ENCODE assay signal across 7 mouse cellular contexts in the genomic region with DNA sequence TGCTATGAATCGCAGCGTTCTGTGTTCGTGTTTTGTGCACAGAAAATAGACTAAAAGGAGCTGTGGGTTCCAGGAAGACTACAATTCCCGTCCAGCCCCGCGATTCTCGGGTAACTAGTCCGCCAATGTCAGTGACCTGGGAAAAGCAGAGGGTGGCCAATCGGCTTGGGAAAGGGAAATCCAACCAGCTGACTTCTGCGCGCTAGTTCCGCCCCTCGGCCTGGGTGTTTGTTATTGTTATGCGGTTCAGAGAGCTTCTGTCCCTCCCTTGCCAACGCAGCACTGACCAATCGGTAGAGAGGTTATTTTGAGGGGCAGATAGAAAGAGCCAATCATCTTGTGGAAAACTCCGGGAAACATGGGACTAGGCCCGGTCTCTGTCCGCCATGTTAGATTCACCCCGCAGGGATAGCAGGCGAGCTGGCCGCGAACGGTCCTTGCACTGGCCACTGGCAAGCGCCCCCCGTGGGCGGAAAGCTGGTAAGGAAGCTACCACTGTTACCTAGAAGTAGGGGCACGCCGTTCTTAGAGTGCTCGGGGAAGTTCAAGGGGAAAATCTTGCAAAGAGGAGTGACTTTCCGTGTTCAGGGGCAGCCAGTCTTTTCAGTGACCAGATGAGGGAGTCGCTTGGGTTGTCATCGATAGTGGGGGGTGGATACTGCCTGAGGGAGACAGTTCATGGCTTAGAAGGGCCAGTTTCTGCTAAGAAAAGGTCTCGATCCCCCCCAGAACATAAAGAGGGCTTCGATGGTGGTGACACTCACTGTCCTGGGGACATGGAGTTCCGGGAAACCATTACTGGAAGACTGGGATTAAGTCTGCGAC. TPM values are rescaled to one million over a fixed set of nuclear protein-coding genes. Genes with fewer than 3 reads are reported as not detected.
A peak's percentile ranks its signal among the peaks of the same experiment; 100 is the strongest.
DNase-seq lines count a peak whose midpoint lies in the region; ATAC-seq lines count a peak whose summit lies in the region.

No protein-coding gene starts in this region.

- H3K27ac ChIP-seq in embryonic facial prominence, embryonic 10.5 days (replicated peaks): peak overlapping the region; percentile 98
- H3K27ac ChIP-seq in limb, embryonic 10.5 days: peak overlapping the region; percentile 93
- H3K27ac ChIP-seq in midbrain, embryonic 13.5 days: peak overlapping the region; percentile 96

- WGBS in embryonic facial prominence, embryonic 10.5 days: under 1% methylated on average over 37 of the region's 37 CpGs
- under 1% methylated on average over 37 of the region's 37 CpGs for WGBS in limb, embryonic 10.5 days
- WGBS in midbrain, embryonic 13.5 days: under 1% methylated on average over 37 of the region's 37 CpGs

- ATAC-seq in midbrain, embryonic 13.5 days: peak; percentile 98

- H3K36me3 ChIP-seq in embryonic facial prominence, embryonic 10.5 days (replicated peaks): peaks cover 52% of the 10 kb centered on the region
- peaks cover 49% of the 10 kb centered on the region for H3K36me3 ChIP-seq in limb, embryonic 10.5 days
- H3K36me3 ChIP-seq in midbrain, embryonic 13.5 days: peaks cover 15% of the 10 kb centered on the region

- DNase-seq in adrenal gland, postnatal 14 days: peak; percentile 97
- DNase-seq in embryonic facial prominence, embryonic 10.5 days (ENCODE audit: low spot score): peak; percentile 97
- peak; percentile 99 for DNase-seq in gonadal fat pad, adult 2 months (ENCODE audit: low read depth)
- peak; percentile 100 for DNase-seq in kidney, adult 11 months
- peak; percentile 93 for DNase-seq in limb, embryonic 10.5 days (ENCODE audit: low spot score)
- peak; percentile 90 to 96 for DNase-seq in spleen, postnatal 10 days (ENCODE audit: low spot score in 2 of 2)

- no peaks in the 10 kb centered on the region for H3K9me3 ChIP-seq in embryonic facial prominence, embryonic 10.5 days
- no peaks in the 10 kb centered on the region for H3K9me3 ChIP-seq in limb, embryonic 10.5 days (replicated peaks)
- no peaks in the 10 kb centered on the region for H3K9me3 ChIP-seq in midbrain, embryonic 13.5 days

- no peaks in the 10 kb centered on the region for H3K27me3 ChIP-seq in embryonic facial prominence, embryonic 10.5 days (replicated peaks; ENCODE audit: low read depth, poor library complexity, severe bottlenecking)
- no peaks in the 10 kb centered on the region for H3K27me3 ChIP-seq in limb, embryonic 10.5 days (ENCODE audit: low read depth, poor library complexity, severe bottlenecking)
- H3K27me3 ChIP-seq in midbrain, embryonic 13.5 days: no peaks in the 10 kb centered on the region

- H3K4me2 ChIP-seq in midbrain, embryonic 13.5 days (replicated peaks): peak overlapping the region; percentile 79

- peak overlapping the region; percentile 86 for H3K4me3 ChIP-seq in embryonic facial prominence, embryonic 10.5 days
- peak overlapping the region; percentile 81 for H3K4me3 ChIP-seq in limb, embryonic 10.5 days
- peak overlapping the region; percentile 73 for H3K4me3 ChIP-seq in midbrain, embryonic 13.5 days (replicated peaks)

- H3K9ac ChIP-seq in midbrain, embryonic 13.5 days (replicated peaks): peak overlapping the region; percentile 82

- H3K4me1 ChIP-seq in embryonic facial prominence, embryonic 10.5 days: peaks cover 24% of the 10 kb centered on the region
- H3K4me1 ChIP-seq in limb, embryonic 10.5 days: peaks cover 19% of the 10 kb centered on the region
- peaks cover 45% of the 10 kb centered on the region for H3K4me1 ChIP-seq in midbrain, embryonic 13.5 days (replicated peaks)

RNA-seq across cellular contexts. Expression of a gene that starts 0.7 kb away (rescaled TPM):
- 128 and 130 TPM in 2 replicates for total RNA-seq in adrenal gland, postnatal 14 days (2021)
- 68.0 and 70.0 TPM in 2 replicates for polyA plus RNA-seq in embryonic facial prominence, embryonic 10.5 days (2016; fragmentation: Nextera tagmentation; extraction: Ambion mirVana)
- 96.8 and 109 TPM in 2 replicates for polyA plus RNA-seq in gonadal fat pad, adult 2 months (2012; rRNA removed)
- 51.7 and 73.2 TPM in 2 replicates for polyA plus RNA-seq in limb, embryonic 10.5 days (2016; fragmentation: Nextera tagmentation; extraction: Ambion mirVana)
- 113 and 116 TPM in 2 replicates for polyA plus RNA-seq in midbrain, embryonic 13.5 days (2015; fragmentation: Nextera tagmentation; extraction: Ambion mirVana)

RNA-seq across cellular contexts. Expression of a gene that starts 0.9 kb away (rescaled TPM):
- 4.9 and 6.6 TPM in 2 replicates for total RNA-seq in adrenal gland, postnatal 14 days (2021)
- 23.7 and 27.0 TPM in 2 replicates for polyA plus RNA-seq in embryonic facial prominence, embryonic 10.5 days (2016; fragmentation: Nextera tagmentation; extraction: Ambion mirVana)
- polyA plus RNA-seq in gonadal fat pad, adult 2 months (2012; rRNA removed): 0.39 and 0.46 TPM in 2 replicates
- polyA plus RNA-seq in limb, embryonic 10.5 days (2016; fragmentation: Nextera tagmentation; extraction: Ambion mirVana): 22.2 and 22.6 TPM in 2 replicates
- polyA plus RNA-seq in midbrain, embryonic 13.5 days (2015; fragmentation: Nextera tagmentation; extraction: Ambion mirVana): 4.7 and 5.3 TPM in 2 replicates

RNA-seq across cellular contexts. Expression of a gene that starts 29.4 kb away (rescaled TPM):
- total RNA-seq in adrenal gland, postnatal 14 days (2021): 9.6 and 11.0 TPM in 2 replicates
- 1.5 and 2.1 TPM in 2 replicates for polyA plus RNA-seq in embryonic facial prominence, embryonic 10.5 days (2016; fragmentation: Nextera tagmentation; extraction: Ambion mirVana)
- 37.0 and 71.6 TPM in 2 replicates for polyA plus RNA-seq in gonadal fat pad, adult 2 months (2012; rRNA removed)
- 1.1 and 1.8 TPM in 2 replicates for polyA plus RNA-seq in limb, embryonic 10.5 days (2016; fragmentation: Nextera tagmentation; extraction: Ambion mirVana)
- polyA plus RNA-seq in midbrain, embryonic 13.5 days (2015; fragmentation: Nextera tagmentation; extraction: Ambion mirVana): 2.1 and 2.7 TPM in 2 replicates

RNA-seq across cellular contexts. Expression of a gene that starts 46.4 kb away (rescaled TPM):
- total RNA-seq in adrenal gland, postnatal 14 days (2021): not detected in 2 replicates
- not detected in 2 replicates for polyA plus RNA-seq in embryonic facial prominence, embryonic 10.5 days (2016; fragmentation: Nextera tagmentation; extraction: Ambion mirVana)
- 0.16 TPM in 1 of 2 replicates, not detected in the other for polyA plus RNA-seq in gonadal fat pad, adult 2 months (2012; rRNA removed)
- polyA plus RNA-seq in limb, embryonic 10.5 days (2016; fragmentation: Nextera tagmentation; extraction: Ambion mirVana): not detected in 2 replicates
- not detected in 2 replicates for polyA plus RNA-seq in midbrain, embryonic 13.5 days (2015; fragmentation: Nextera tagmentation; extraction: Ambion mirVana)

Comparison
In these comparisons a context has a peak if more than half of its experiments do, and no peak if none do; other contexts are left out.
1. Peak in every context shown above with its lines: DNase-seq, ATAC-seq, H3K4me3 ChIP-seq and H3K27ac ChIP-seq.
2. RNA of a gene that starts 29.4 kb away (polyA plus RNA-seq): 37.0 to 71.6 TPM in gonadal fat pad, adult 2 months; 1.5 to 2.1 TPM in embryonic facial prominence, embryonic 10.5 days, 2.1 to 2.7 TPM in midbrain, embryonic 13.5 days and 1.1 to 1.8 TPM in limb, embryonic 10.5 days; every median in the first group is over 10 times any median in the second.